Mouse (Mus musculus) mouse embryonic stem cell (cell line): ENCODE data around the gene Gm37240.

Source experiments
- in situ Hi-C, 2 experiments: fragments of 300-500 bp; cut with MboI; formaldehyde crosslinking; loops; 1 replicate in 1 of 2; 3 replicates in 1 of 2; pipeline ENCODE4 v1.14.3; 2019 to 2020; ENCODE audit warnings: low sequenced_read_pairs in 2 of 2, low pct_unique_long_range_greater_than_20kb in 1 of 2, mixed read lengths in 1 of 2; ENCODE audit not compliant: unreplicated experiment in 1 of 2

Gene Gm37240

DNA sequence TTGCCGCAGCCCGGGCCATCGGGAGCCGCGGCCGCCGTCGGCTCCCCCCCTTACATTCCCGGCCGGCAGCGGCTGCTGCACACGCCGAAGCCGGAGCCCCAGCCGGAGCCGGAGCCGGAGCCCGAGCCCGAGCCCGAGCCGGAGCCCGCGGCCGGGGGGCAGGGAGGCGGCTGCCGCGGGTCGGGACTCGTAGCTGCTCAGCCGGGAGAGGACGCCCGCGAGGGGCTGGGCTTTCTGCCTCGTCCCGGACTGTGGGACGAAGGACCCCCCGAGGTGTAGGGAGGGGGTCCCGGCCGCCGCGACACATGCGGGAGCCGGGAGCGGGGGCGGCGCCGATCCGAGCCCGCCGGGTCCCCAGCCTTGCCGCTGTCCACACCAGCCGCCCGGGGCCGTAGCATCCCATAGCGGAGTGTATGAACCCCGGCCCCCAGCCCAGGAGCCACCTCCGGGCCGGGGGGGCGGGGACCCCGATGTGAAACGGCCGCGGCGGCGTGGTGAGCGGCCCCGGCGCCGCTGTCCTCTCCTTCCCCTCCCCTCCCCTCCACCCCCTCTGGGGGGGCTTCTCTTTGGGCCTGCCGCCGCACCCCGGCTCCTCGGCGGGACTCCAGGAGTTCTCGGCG is 1072.4 kb downstream of the Gm37240 start, which contains the start of gene Fbxw7:
TSS of gene Fbxw7 (plus strand) at position 507 of the 620 bp plus-strand sequence.
- in situ Hi-C loops: no loop called here

DNA sequence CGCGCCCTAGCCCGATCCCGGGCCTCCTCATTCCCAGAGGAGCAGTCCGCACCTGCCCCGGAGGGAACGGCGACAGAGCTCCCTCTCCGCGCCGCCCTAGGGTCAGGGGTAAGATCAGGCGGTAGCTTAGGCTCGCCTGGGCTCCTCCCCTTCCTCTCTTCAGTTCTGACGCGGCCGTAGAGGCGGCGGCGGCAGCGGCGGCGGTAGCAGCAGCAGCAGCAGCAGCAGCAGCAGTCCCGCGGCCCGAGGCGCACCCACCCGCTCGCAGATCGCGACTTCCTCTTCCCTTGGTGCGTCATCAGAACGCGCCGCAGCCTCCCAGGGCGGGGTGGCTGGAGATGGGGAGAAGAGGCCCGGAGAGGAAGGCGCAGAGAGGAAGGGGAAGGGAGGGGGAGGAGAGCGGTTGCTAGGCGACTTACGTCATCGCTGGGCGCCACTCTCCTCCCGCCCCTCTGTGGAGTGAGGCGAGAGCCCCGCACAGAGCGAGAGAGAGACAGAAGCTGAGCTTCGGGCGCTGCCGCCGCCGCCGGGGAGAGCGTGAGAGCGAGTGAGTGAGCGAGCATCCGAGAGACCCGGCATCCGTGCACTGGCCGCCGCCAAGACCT is 1073.1 kb downstream of the Gm37240 start:
- in situ Hi-C loops: no loop called here

DNA sequence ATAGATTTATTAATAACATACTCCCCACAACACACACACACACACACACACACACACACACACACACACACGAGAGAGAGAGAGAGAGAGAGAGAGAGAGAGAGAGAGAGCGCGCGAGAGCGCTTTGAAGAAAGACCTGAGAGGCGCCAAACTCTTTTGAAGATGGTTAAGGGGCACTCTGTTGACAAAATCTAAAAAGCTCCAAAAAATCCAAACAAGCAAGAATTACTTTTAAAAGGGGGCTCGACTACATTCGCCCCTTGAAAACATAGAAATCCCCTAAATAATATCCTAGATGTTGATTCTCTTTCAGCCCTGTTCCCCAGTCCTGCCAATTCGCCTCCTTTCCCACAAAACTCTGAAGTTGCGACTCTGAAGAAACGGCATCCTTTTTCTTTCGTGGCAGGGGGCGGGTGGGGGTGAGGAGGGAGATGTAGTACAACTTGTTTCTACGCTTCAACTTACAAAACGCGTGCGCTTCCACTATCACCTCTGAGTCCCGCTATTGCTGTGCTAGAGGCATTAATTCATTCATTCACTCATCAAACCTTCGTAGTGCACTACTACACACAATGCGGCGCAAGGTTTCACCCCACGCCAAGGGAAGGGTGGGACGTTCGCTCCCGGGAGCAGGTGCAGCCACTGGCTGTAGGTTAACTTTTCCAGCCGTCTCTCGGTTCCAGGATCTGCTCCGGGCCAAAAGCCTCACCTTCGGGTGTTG is 1073.7 kb downstream of the Gm37240 start:
- in situ Hi-C loops: no loop called here

DNA sequence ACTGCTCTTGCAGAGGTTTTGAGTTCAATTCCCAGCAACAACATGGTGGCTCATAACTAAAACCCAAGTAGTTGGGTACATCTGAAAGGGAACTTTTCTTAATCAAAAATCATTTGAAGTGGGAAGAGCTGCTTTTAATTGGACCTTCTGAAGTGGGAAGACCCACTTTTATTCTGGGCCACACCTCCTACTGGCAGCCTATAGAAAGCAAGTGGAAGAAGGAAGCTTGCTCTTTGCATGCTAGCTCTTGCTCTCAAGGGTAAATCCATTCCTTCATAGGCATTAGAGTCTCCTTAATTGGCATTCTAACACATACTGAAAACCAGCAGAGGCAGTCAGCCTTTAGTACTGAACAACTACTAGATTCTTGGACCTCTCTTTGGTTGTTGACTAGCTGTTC is 1076.5 kb downstream of the Gm37240 start:
- in situ Hi-C loops: no loop called here

DNA sequence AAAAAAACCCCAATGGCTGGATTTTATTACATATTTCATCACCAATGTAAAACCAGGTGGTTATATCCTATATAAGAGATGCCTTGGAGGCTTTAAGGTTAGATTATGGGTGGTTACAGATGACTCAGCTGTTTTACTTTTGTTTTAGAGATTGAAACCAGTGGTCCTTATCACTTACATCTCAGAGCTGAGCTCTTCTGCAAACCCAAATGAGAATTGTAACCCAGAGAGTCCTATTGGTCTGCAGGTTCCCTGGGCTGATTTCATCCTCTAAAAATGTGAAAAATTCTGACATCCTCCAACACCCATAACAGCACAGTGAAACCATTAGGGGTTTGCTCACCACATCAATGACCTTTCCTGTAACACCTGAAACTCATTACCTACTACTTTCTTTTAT is 1078.4 kb downstream of the Gm37240 start:
- in situ Hi-C loops: no loop called here

DNA sequence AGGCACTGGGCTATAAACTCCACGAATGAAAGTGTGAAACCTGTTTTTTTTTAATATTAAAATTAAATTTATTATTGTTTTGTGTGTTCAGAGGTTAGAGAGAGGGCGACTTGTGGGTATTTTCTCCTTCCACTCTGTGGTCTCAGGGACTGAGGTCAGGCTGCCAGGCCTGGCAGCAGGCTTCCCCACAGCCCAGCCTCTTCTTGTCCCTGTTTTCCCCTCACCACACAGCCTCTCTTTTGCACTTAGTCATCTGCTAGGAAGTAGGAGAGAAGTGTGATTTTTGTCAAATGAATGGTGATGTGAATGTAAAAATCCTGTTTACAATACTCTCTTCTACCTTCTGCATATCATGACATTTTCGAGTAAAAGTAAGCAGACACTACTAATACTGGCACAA is 1079.5 kb downstream of the Gm37240 start:
- in situ Hi-C loops: no loop called here

DNA sequence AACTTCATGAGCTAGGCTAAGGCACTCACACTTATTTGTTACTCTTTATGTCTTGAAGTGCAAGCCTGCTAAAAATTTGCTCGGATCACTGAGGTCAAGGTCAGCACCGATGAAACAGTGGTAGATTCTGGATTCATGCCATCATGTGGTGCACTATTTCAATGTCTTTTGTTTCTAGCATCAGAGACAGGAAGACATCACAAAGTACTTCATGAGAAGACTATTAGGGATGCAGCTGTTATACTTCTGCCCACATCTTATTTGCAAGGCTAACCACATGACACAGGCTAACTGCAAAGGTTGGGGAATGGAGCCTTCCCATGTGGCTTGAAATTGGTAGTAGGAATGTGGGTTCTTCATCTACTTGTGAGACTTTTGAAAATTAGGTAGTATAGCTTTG is 1081.1 kb downstream of the Gm37240 start:
- in situ Hi-C loops: no loop called here

DNA sequence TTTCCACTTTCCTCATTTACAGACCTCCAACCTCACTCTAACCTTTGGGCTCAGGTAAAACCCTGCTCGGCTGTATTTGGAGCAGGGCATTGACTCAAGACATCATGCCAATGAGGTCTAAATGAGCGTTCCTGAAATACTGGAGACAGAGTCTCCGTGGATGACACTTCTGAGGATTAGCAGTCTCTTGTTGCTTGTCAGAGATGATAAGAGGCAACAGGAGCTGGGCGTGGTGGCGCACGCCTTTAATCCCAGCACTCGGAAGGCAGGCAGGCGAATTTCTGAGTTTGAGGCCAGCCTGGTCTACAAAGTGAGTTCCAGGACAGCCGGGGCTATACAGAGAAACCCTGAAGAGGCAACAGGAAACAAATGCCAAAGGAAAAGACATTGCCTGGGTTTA is 1083.3 kb downstream of the Gm37240 start:
- in situ Hi-C loops: no loop called here

DNA sequence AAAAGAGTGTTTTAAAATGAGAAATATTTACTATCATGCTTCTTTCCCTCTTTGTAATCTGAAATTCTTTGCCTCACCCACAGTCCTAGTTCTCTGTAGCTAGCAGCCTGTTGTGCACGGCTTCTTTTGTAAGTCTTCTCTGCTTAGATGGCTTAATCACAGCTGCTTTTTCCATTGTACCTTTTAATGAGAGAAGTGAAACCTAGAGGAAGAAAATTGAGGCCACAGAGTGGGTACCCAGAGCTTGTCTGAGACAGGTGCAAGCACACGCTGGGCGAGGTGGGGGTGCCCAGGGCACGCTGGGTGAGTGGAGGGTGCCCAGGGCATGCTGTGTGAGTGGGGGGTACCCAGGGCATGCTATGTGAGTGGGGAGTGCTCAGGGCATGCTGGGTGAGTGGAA is 1099.4 kb downstream of the Gm37240 start:
- in situ Hi-C loops: no loop called here

DNA sequence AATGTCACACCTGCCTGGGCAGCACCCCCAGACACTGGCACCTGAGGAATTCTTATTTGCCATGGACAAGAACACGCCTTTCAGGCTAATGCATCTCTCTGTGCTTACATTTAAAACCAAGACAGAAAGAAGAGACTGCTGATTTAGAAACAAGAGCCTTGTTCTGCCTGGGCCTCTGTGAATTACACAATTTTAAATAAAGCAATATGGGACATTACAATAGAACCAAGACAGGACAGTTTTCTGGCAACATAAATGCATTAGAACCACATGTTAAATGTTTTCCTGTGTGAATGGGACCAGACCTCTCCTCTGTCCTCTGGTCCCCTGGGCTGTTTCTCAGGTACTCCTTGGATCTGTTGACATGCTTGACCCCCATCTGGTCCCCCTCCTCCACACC is 1111.2 kb downstream of the Gm37240 start:
- in situ Hi-C loops: no loop called here

DNA sequence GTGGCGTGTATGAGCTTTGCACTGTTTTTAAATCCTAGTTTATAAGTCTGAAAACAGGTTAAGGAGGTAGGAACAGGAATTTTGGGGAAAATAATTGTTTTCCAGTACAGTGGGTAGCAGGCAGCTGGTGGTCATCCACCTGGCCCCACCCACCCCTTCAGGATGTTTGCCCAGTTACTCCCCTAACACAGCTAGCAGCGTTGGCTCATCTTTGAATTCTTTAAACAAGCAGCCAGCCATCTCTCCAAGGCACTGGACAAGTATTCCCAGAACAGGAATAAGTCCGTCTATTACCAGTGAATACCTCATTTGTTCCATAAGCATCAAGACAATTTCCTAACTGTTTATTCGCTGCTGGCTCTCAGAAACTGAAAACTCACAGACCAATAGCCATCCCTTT is 1111.7 kb downstream of the Gm37240 start:
- in situ Hi-C loops: no loop called here

DNA sequence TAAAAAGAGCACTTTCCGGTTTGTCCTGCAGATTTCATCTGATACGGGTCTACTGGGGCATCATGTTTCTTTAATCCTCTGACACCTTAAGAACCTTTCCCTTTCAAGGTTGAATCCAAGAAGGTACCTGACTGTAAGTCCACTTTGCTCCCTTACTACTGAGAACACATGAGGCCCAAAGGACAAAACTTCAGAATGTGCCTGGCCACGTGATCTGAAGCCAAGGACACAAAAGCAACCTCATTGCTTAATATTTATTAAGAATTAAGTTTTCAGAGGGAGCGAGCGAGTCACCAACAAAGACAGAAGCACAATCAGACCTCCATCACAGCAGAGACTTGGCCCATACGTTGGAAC is 1112.3 kb downstream of the Gm37240 start:
- in situ Hi-C loops: no loop called here

DNA sequence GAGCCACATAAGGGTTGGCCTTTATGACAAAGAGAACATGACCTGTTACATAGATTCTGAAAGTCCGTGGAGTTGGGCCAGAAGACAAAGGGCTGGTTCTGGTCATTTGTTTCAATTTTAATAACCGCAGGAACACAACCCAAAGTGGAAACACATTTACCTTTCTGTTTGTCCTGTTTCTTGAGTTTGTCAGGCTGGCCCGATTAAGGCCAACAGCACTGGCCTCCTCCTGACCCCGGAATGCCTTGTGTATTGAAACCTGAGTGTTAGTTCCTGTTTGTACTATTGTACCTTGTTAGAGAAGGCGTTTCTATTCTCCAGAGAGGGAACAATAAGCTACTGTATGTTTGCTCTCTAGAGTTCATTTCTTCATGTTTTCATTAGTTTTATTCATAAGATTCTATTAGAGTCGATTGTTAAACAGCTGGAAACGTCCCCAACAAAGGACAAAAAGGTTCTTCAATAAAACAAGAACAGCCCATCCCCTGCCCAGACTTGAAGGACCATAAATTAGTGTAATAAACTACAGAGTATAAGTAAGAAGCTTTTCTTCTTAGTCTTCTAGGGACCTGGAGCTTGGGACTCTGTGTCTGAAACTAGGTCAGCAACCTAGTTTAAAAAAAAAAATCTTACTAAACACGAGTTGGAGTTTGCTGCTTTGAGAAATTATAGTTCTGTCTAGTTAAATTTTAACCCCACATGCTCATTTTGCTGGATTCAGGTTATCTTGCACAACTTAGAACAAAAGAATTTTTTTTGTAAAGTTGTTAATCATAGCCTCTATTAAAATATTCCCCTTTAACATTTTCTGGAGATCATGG is 1112.9 kb downstream of the Gm37240 start:
- in situ Hi-C loops: no loop called here

DNA sequence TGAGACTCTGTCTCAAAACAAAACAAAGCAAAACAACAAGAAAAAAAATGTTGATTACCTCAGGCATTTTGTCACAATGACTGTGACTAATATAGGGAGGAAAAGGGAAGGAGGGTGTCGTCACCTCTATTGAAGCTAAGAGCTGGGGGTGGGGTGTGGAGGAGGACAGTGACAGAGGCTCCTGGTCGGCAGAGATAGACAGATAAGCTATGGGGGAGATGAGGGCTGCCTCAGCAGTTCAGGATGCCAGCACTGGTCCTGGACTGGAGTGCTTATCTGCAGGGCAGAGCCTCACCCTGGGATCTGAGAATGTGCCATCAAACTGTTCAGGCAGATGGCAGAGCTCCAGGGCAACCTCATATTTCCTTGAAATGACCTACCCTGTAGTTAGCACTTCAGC is 1115.3 kb downstream of the Gm37240 start:
- in situ Hi-C loops: no loop called here

DNA sequence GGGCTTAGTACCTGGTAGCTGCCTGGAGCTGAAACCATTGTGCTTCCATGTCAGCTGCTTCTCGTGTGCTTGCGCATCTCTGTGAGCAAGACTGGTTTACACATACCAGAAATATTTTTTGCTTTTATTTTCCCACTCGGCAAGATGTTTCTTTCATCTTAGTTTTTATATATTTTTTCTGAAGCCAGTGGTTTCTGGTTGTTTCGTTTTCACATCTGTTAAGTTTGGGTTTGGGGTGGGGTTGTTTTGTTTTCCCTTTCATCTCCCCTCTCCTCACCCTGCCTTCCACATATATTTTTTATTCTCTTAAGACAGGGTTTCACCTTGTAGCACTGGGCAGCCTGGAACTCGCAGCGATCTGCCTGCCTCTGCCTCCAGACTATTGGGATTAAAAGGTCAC is 1116.8 kb downstream of the Gm37240 start:
- in situ Hi-C loops: no loop called here

DNA sequence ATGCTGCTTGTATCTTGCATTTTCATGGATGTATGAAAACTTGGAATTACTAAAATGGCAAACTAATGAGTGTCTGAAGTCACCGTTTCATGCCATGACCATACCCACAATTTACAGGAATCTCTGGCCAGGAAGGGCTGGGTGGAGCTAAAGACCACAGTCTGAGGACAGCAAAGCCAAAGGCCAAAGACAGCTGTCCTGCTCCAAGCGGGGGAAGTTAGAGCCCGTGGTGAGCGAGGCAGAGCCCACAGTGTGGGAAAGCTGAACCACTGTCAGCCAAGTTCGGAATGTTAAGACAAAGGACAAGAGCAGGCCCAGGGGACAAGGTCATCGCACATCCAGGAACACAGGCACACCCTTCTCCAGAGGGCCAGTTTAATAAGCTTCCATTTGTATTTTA is 1117.9 kb downstream of the Gm37240 start:
- in situ Hi-C loops: no loop called here

DNA sequence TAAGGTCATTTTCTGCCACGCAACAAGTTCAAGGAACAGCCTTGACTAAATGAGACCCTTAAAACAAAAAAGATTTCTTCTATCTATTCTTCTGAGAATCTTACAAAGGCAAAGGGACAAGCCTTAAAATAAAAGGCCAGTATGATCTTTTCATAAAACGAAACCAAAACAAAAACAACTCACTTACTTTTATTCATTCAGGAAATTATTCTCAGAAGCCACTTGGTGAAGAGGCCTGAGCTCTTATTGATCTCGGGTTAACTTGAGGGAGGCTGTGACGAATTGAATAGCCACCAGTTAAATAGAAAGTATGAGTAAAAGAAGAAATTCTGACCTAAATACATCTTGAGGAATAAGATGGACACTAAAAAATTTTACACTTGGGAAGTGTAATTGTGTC is 1118.4 kb downstream of the Gm37240 start:
- in situ Hi-C loops: no loop called here

DNA sequence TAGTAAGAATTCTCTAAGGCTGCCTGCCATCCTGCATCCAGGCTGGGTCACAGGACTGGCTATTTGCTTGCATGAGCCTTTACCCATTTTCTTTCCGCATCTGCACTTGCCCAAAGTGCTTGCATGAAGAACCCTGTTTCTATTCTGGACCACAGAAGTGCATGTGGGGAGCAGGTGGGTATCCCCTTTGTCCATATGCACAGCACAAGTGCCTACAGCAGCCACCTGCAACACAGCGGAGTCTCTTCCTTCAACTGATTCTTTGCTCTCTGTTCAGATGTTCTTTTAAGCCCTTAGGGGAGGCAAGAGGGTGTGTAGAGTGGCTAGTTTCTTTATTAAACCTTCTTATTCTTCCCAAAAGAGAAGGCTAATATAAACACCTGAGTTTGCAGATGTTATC is 1133.5 kb downstream of the Gm37240 start:
- in situ Hi-C loops: no loop called here

DNA sequence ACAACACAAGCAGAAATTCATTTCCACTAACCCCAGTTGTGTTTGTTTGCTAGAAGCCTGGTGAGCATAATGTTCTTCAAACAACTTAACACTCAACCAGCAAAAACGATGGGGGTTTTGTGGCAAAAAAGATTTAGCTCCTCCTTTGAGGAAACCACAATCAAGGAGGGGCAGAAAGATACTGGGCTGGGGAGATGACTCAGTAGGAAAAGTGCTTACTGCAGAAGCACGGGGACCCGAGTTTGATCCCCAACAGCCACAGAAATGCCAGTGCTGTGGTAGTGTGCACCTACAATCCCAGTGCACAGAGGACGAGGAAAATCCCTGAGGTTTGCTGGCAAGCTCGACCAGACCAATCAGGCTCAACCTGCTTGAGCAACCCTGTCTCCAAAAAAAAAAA is 1138.1 kb downstream of the Gm37240 start:
- in situ Hi-C loops: no loop called here
